Mouse (Mus musculus): ENCODE measurements around the gene Gtf2a1. TPM values are rescaled to one million over a fixed set of nuclear protein-coding genes. Genes with fewer than 3 reads are reported as not detected.

The Gtf2a1 gene
- polyA plus RNA-seq, 1 experiment from 2014 or later, result 28.9 TPM

DNA sequence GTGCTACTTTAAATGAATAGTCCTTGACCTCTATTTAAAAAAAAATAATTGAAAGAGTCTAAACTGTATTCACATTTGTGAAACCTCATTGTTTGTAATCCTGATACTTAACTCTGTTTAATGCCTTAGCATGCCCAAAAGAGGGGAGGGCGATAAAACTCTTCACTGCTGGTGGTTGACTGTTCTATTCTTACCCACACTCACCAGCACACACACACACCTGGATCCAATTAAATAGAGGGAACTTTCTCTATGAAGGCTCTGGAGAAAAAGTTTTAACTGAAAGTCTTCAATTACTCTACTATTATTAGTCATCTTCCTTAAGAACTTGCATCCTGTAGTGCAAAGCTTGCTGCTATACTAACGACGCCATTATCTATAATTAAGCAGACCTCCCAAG, 72.5 kb downstream of the Gtf2a1 start:
- no peaks in the 10 kb centered on the region for H3K36me3 ChIP-seq (ENCODE audit: control insufficient read depth, insufficient read depth, low read length)
- H3K27ac ChIP-seq (ENCODE audit: low read depth, low read length), result no peak overlapping the region
- H3K4me1 ChIP-seq (replicated peaks; ENCODE audit: control insufficient read depth, insufficient read depth, low read length), result no peaks in the 10 kb centered on the region
- ATAC-seq (replicated peaks; ENCODE audit: low FRiP score) (no peak), DNase-seq (ENCODE audit: low spot score) (no peak)
- H3K4me3 ChIP-seq (ENCODE audit: low read depth, low read length), result no peak overlapping the region
- no peaks in the 10 kb centered on the region for H3K27me3 ChIP-seq (replicated peaks; ENCODE audit: control insufficient read depth, insufficient read depth, low read length)
- 71% methylated on average over 3 of the region's 3 CpGs for WGBS
- no peaks in the 10 kb centered on the region for H3K9me3 ChIP-seq (ENCODE audit: control insufficient read depth, low read length)
- H3K4me2 ChIP-seq, result no peak overlapping the region
- H3K9ac ChIP-seq (ENCODE audit: low read depth, low read length), result no peak overlapping the region

DNA sequence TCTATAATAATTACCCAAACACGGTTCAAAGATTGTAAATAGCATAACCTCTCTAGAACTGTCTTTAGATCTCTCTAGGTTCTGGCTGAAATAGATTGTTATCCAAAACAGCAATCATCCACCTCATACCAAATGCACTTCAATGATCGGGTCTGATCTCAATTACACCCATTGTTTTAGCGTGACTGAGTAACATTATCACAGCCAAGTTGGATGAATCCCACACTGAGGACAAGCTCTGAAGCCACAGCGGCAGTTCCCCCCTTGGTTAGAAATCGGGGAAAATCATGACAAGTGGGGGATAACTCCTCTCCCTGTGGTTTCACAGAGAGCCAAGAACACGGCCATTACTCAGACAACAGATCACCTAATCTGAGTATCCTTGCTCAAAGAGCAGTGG, 76.3 kb downstream of the Gtf2a1 start:
- DNase-seq (ENCODE audit: low spot score) (no peak), ATAC-seq (replicated peaks; ENCODE audit: low FRiP score) (no peak)
- Histone ChIP-seq H3K36me3 (ENCODE audit: control insufficient read depth, insufficient read depth, low read length) (no peaks in the 10 kb centered on the region), H3K9ac (ENCODE audit: low read depth, low read length) (no peak overlapping the region), H3K9me3 (ENCODE audit: control insufficient read depth, low read length) (no peaks in the 10 kb centered on the region), H3K4me2 (no peak overlapping the region), H3K27ac (ENCODE audit: low read depth, low read length) (no peak overlapping the region), H3K4me3 (ENCODE audit: low read depth, low read length) (no peak overlapping the region), H3K27me3 (replicated peaks; ENCODE audit: control insufficient read depth, insufficient read depth, low read length) (no peaks in the 10 kb centered on the region), H3K4me1 (replicated peaks; ENCODE audit: control insufficient read depth, insufficient read depth, low read length) (no peaks in the 10 kb centered on the region)
- 81% methylated on average over 6 of the region's 6 CpGs for WGBS

- Histone ChIP-seq H3K9ac (ENCODE audit: low read depth, low read length) (no peak overlapping the region), H3K4me1 (replicated peaks; ENCODE audit: control insufficient read depth, insufficient read depth, low read length) (no peaks in the 10 kb centered on the region), H3K27me3 (replicated peaks; ENCODE audit: control insufficient read depth, insufficient read depth, low read length) (no peaks in the 10 kb centered on the region), H3K4me2 (no peak overlapping the region), H3K36me3 (ENCODE audit: control insufficient read depth, insufficient read depth, low read length) (no peaks in the 10 kb centered on the region), H3K4me3 (ENCODE audit: low read depth, low read length) (no peak overlapping the region), H3K27ac (ENCODE audit: low read depth, low read length) (no peak overlapping the region), H3K9me3 (ENCODE audit: control insufficient read depth, low read length) (no peaks in the 10 kb centered on the region)
- 75% methylated on average over 3 of the region's 3 CpGs for WGBS
- DNase-seq (ENCODE audit: low spot score), result no peak
- ATAC-seq (replicated peaks; ENCODE audit: low FRiP score), result no peak
These were observed 78.5 kb downstream of the Gtf2a1 start for GRCm38 (mm10) chr12:91511766-91512165.

Other genes starting within 250 kb of the Gtf2a1 start
- 14.5 and 18.5 TPM in 2 replicates for gene Cep128, start 206.1 kb downstream of the Gtf2a1 start, polyA plus RNA-seq (2014; fragmentation: Nextera tagmentation; extraction: Ambion mirVana)
- 0.04 and 0.13 TPM in 2 replicates for gene Tshr, start 205.9 kb downstream of the Gtf2a1 start, polyA plus RNA-seq (2014; fragmentation: Nextera tagmentation; extraction: Ambion mirVana)
- 29.1 and 33.6 TPM in 2 replicates for gene Ston2, start 197.9 kb upstream of the Gtf2a1 start, polyA plus RNA-seq (2014; fragmentation: Nextera tagmentation; extraction: Ambion mirVana)

Measured in liver, embryonic 11.5 days (tissue).